Mouse (Mus musculus): ENCODE measurements around the gene Hpse. TPM values are rescaled to one million over a fixed set of nuclear protein-coding genes. Genes with fewer than 3 reads are reported as not detected.

The Hpse gene
- total RNA-seq, 2 experiments from 2014 or later: 0.51 to 0.88 TPM

DNA sequence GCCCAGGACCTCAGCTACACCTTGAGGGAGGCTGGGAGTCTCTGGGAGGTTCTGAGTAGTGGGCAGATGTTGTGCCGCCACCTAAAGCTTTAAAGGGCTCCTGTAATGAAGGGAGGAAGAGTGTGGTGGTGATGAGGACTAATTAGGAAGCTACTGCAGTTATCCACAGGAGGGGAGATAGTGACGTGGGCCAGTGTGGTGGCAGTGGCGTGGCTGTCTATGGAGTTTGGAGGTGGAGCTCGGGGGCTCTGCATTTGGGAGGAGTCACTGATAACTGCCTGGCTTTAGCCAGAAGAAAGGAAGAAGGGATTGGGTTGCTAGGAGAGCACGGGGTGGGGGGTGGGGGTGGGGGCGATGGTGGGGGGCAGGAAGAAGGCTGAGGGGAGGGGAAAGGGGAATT, 71.0 kb downstream of the Hpse start:
- DNase-seq: no peak
- intact Hi-C loops (cut with DNase I; ENCODE audit: low total_unique reads): no loop called here

DNA sequence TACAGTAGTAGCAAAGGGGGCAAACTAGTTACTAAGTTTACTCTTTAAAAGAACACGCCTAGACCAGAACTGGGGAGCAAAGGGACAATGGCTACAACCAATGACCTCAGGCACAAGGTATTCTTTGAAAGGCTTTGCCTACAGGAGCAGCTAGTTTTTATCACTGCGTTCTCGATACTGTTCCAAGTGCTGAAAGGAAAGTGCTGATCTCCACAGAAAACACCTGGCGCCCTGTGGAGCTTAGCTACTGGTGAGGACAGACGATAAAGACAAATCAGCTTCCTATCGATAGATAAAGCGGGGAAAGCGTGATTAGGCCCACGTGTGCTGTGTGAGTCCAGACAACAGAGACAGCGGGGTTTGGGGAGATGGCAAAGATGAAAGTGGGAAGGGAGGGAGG, 71.5 kb downstream of the Hpse start:
- no peak for DNase-seq
- intact Hi-C loops (cut with DNase I; ENCODE audit: low total_unique reads): no loop called here

GRCm38 (mm10) chr5:100646558-100646957, 73.0 kb downstream of the Hpse start:
- no peak for DNase-seq

GRCm38 (mm10) chr5:100643991-100644535, 75.5 kb downstream of the Hpse start:
- DNase-seq: no peak
- intact Hi-C loops (cut with DNase I; ENCODE audit: low total_unique reads): no loop called here

More at GRCm38 (mm10) chr5:100646558-100646957, 73.0 kb downstream of the Hpse start:
- intact Hi-C loops (cut with DNase I; ENCODE audit: low total_unique reads): no loop called here

- intact Hi-C loops (cut with DNase I; ENCODE audit: low total_unique reads): no loop called here
- DNase-seq: no peak
Measured at GRCm38 (mm10) chr5:100643253-100643990, 76.1 kb downstream of the Hpse start.

GRCm38 (mm10) chr5:100642316-100642715, 77.2 kb downstream of the Hpse start:
- no peak for DNase-seq
- intact Hi-C loops (cut with DNase I; ENCODE audit: low total_unique reads): no loop called here

DNA sequence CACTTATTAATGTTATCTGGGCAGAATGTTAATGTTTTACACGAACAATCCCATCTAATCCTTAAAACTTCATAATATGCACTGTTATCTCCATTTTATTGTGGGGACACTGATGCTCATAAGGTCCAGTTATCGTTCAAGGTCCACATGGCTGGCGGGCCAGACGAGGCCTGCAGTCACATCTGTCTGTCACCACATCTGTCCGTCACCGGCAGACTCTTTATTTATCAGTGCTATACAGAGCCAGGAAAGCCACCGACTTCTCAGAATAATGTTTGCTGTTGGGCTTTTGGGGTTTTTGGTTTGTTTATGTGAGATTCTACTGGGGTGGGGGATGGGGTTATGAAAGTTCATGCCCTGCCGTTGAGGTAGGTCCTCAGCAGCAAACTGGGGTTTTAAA, 81.0 kb downstream of the Hpse start:
- intact Hi-C loops (cut with DNase I; ENCODE audit: low total_unique reads): no loop called here
- no peak for DNase-seq

- intact Hi-C loops (cut with DNase I; ENCODE audit: low total_unique reads): no loop called here
Measured at GRCm38 (mm10) chr5:100636794-100637544, 82.5 kb downstream of the Hpse start.

GRCm38 (mm10) chr5:100635908-100636307, 83.6 kb downstream of the Hpse start:
- no peak for DNase-seq
- intact Hi-C loops (cut with DNase I; ENCODE audit: low total_unique reads): no loop called here

More at GRCm38 (mm10) chr5:100636794-100637544, 82.5 kb downstream of the Hpse start:
- peak; percentile 52 for DNase-seq

GRCm38 (mm10) chr5:100634885-100635478, 84.5 kb downstream of the Hpse start:
- intact Hi-C loops (cut with DNase I; ENCODE audit: low total_unique reads): no loop called here
- no peak for DNase-seq

- DNase-seq: no peak
- intact Hi-C loops (cut with DNase I; ENCODE audit: low total_unique reads): no loop called here
Measured at GRCm38 (mm10) chr5:100632540-100633129, 86.9 kb downstream of the Hpse start.

Other genes starting within 250 kb of the Hpse start
- gene Lin54, start 219.1 kb downstream of the Hpse start, total RNA-seq (2021): 1 to 10 TPM; 5.8 to 6.4 TPM
- gene Cops4, start 201.4 kb downstream of the Hpse start, total RNA-seq (2021): 10 to 100 TPM; 88.8 TPM
- under 1 TPM in 1 of 2 experiments, not detected in 1; 0.90 TPM for gene Plac8, start 147.5 kb downstream of the Hpse start, total RNA-seq (2021)
- gene Coq2, start 44.6 kb downstream of the Hpse start, total RNA-seq (2021): 10 to 100 TPM; 39.8 to 41.0 TPM
- gene Helq, start 78.9 kb upstream of the Hpse start, total RNA-seq (2021): 1 to 10 TPM; 4.1 to 5.9 TPM
- gene Mrps18c, start 78.9 kb upstream of the Hpse start, total RNA-seq (2021): 10 to 100 TPM; 72.2 to 76.4 TPM
- 1 to 10 TPM; 5.3 to 5.7 TPM for gene Abraxas1, start 101.2 kb upstream of the Hpse start, total RNA-seq (2021)
- gene Gpat3, start 126.0 kb upstream of the Hpse start, total RNA-seq (2021): 1 to 10 TPM; 3.9 to 4.6 TPM

Data from gastrocnemius, postnatal 14 days (tissue).